Mouse (Mus musculus): ENCODE data around the gene Vgll4.

The Vgll4 gene

GRCm38 (mm10) chr6:114848761-114849160, 121.0 kb downstream of the Vgll4 start:
- DNase-seq (ENCODE audit: extremely low read depth, low read depth, low spot score), result no peak

DNA sequence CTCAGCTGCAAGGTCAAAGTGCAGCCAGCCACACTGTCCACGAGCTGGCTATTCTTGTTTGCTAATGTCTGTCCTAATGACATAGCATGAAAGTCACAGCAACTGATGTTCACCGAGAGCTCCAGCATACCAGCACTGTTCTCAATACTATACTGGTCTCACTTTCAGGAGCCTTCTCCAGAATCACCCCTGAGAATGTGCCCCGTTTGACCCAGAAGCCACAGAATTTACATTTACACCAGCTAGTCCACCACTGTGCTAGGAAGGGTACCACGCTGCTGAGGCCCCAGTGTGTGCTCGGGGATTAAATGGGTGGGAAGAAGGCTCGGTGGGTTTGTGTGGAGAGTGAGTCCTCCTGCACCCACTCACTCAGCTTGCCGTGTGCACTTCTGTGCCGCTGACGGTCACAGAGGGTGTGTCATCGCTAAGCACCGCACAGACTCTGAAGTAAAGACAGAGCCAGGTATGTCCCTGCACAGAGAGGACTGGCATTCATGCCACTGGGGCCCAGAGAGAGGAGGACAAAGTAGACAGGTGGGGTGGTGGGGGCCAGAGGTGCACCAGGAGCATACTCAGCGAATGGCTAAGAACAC, 122.1 kb downstream of the Vgll4 start:
- DNase-seq (ENCODE audit: extremely low read depth, low read depth, low spot score), result no peak

DNA sequence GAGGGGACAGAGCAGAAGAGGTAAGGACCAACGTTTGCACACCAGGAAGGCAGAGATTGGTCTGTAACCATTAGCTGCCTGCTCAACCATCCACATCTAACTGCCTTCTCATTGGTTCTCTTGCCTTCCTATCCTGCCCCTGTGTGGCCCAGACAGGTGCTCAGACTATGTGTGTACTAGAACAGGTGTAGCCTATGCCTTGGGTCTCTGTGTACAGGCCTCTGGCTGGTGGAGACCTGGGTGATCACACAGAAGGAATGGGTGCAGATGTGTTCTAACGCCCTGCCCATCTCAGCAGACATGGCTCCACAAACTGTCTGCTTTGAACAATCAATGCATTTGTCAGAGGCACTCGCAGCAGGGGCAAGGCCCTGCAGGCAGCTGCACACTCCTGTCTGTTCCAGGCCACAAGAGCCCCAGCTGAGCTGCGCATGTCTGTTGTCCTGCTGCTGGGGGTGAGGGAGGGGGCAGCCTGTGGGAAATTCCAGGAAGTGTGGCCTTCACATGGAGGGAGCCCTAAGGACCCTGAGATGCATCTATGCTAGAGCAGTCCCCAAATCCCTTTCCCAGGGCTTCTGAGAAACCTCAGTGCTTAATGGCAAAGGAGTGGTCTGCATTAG, 123.5 kb downstream of the Vgll4 start:
- no peak for DNase-seq (ENCODE audit: extremely low read depth, low read depth, low spot score)

- DNase-seq (ENCODE audit: extremely low read depth, low read depth, low spot score), result no peak
These were observed 126.9 kb downstream of the Vgll4 start for GRCm38 (mm10) chr6:114842863-114843262.

- DNase-seq (ENCODE audit: extremely low read depth, low read depth, low spot score), result no peak
These were observed 127.7 kb downstream of the Vgll4 start for GRCm38 (mm10) chr6:114842131-114842530.

DNA sequence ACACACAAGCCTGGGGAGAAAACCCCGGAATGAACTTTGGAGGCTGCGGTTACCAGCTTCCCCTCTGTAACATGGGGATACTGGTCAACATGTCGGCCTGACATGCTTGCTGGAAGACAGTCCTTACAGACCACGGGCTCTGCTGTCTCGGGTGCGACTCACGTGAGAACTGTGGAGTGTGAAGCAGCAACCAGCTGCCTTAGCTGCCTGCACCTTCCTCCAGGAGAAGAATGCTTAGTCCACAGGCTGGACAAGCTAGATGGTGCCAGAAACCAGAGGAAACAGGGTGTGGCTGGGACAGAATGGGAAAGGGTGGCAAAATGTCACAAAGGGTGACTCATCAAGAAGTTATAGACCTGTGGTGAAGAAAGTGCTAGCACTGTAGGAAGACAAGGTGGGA, 129.8 kb downstream of the Vgll4 start:
- no peak for DNase-seq (ENCODE audit: extremely low read depth, low read depth, low spot score)

GRCm38 (mm10) chr6:114838872-114839271, 130.9 kb downstream of the Vgll4 start:
- no peak for DNase-seq (ENCODE audit: extremely low read depth, low read depth, low spot score)

- DNase-seq (ENCODE audit: extremely low read depth, low read depth, low spot score), result no peak
These were observed 133.4 kb downstream of the Vgll4 start for GRCm38 (mm10) chr6:114836433-114836832.

- no peak for DNase-seq (ENCODE audit: extremely low read depth, low read depth, low spot score)
These were observed 134.0 kb downstream of the Vgll4 start for GRCm38 (mm10) chr6:114835752-114836151.

DNA sequence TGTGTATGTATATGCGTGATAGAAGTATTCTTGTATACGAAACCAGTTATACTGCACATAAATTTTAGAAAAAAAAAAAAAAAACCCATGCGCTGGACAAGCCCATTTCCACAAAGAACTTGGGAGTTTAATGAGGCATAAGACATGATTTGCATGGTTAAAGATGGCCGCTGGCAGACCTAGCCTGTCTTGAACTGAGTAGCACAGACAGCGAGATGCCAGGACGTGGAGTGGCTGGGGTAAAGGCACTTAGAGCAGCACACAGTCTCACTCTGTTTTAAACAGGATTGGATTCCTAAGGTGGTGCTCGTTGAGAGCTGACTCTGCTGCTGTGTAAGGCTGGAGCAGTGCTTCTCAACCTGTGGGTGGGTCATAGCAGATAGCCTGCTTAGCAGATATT, 134.4 kb downstream of the Vgll4 start:
- DNase-seq (ENCODE audit: extremely low read depth, low read depth, low spot score), result no peak

DNA sequence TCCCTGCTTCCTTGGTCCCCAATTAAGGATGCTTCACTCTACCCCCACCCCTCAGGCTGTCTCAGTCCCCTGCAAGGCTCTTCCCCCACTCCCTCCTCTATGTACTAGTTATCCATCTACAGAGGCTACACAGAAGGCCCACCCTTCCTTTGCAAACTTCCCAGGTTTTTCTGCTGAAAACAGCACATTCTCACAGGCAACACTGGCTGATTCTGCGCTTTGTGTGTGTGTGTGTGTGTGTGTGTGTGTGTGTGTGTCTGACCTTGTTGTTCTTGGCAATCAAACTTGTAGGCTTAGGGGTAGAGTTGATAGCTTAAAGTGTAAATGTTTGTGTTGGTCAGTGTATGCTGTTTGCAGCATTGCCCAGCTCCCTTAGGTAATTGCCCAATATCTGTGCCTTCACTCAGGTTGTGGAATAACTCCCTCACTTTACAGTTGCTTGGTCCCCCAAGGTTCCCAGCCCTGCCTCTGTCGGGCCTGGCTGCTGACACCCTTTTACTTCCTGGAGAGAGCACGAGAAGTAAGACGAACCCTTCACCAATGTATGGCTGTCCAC, 135.9 kb downstream of the Vgll4 start:
- no peak for DNase-seq (ENCODE audit: extremely low read depth, low read depth, low spot score)

- no peak for DNase-seq (ENCODE audit: extremely low read depth, low read depth, low spot score)
These were observed 136.6 kb downstream of the Vgll4 start for GRCm38 (mm10) chr6:114833058-114833685.

DNA sequence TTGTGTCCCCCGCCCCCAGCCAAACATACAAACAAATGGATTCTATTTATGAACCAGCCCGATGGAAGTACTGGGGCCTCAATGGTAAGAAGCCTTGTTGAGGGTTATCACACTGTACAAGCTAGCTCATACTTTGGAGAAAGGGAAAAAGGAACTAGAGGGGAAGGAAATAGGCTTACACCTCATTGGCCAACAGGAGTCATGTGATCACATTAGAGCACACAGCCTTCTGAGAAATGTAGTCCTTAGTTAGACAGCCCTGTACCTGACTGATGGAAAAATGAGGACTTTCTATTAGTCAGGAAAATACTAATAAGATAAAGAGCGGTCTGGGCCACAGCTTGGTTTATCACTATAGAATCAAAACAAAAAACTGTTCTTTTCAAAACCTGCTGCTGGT, 138.0 kb downstream of the Vgll4 start:
- no peak for DNase-seq (ENCODE audit: extremely low read depth, low read depth, low spot score)

DNA sequence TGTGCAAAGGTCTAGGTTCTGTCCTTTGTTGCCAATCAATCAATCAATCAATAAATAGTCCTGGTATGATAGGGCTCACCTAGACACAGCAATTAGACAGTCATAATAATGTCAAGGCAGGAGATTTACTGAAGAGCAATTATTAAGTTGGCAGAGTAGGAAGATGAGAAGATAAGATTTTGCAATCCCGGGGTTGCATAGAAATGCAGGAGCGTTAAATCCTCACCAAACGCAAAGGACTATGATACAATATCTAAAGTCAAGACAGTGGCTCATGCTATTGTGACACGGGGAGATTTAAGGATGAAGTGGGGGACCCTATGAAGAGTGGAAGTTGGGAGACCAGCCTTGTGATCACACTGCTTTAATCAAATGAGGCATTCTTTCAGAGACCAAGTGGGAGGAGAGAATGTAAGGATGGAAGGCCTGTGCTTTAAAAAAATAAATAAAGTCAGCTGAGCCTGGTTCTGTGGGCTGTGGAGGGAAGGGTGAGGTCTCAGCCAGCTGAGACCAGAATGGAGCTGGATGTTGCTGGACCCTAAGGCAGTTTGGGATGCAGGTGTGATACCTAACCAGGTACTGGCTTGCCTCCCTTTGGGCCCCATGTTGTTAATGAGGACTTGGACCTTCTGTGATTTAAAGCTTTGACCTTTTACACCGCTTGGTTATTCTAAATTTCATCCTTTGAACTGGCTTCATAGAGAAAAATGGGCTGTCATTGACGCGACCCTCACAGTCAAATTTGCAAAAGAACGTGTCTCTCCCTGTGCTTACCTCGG, 139.9 kb downstream of the Vgll4 start:
- DNase-seq (ENCODE audit: extremely low read depth, low read depth, low spot score), result peak; percentile 74

DNA sequence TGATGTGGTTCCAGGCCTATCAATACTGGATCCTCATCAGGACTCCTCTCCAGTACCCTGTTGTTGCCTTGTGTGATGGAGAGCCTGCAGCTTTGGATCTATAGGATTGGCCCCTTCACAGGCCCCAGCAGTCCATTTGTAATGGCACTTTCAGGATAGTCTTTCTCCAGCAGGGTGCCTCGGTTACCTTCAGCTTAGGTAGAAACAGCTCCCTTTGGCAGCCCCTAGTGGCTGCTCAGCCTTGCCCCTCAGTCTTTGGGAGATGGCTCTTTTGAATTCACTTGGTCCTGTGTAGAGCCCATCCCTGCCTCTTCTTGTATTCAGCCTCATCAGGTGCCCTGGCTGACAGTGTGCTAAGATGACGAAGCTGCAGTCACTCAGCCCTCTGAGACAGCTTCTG, 142.9 kb downstream of the Vgll4 start:
- no peak for DNase-seq (ENCODE audit: extremely low read depth, low read depth, low spot score)

DNA sequence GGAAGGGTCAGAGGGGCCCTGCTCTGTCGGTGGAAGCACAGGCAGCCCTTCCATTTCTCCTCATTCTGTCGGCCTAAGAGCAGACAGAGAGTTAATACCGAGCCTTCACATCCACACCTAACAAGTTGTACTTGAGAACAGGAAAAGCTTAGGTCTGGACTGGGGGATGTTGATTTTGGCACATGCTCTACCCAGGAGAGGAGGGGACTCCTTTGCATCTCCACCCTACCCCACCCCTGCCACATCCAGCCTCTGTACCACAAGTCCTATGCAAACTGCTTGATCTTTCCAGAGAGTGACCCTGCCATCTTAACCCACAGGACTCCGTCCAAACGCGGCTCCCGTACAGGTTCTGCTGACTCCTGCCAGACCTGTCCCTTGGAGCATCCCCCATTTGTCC, 148.1 kb downstream of the Vgll4 start:
- DNase-seq (ENCODE audit: extremely low read depth, low read depth, low spot score), result no peak

DNA sequence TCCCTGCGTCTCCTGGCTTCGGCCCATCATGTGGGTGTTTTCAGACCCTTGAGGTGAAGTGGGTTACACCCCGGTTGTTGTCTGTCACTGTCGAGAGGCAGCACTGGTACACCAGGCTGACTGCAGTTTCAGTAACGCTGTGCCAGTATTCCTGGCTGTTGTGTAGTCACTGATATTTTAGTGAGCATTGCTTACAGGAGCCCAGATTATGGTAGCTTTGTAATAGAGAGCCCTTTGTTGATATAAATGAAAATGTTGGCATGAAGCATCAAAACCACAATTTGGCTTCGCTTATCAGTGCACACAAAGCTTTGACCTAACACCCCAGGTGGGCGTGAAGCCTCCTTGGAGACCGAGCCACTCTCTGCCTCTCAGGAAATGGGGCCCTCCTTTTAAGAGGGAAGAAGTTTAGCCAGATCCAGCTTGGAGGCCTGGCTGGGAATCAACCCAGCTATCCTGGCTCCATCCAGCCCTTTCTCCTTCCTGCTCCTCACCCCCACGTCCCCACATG, 149.8 kb downstream of the Vgll4 start:
- no peak for DNase-seq (ENCODE audit: extremely low read depth, low read depth, low spot score)

DNA sequence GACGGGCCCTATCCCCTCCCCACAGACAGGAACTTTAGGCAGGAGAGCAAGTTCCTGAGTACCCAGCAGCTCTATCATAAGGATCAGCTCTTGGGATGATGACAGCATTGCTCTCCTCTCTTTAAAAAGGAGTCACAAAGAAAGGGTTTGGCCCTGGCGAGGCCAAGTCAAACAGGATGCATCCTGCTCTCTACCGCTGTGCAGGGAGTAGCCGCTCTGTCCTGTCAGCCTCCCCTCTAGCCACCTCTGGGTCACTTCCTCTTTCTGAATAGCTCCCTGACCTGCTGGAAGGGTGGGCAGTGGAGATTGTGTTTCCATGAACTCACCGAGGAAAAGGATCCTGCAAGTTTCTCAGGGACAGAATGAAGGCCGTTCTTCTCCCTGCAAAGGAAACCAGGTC, 151.3 kb downstream of the Vgll4 start:
- DNase-seq (ENCODE audit: extremely low read depth, low read depth, low spot score), result no peak

GRCm38 (mm10) chr6:114817948-114818347, 151.8 kb downstream of the Vgll4 start:
- no peak for DNase-seq (ENCODE audit: extremely low read depth, low read depth, low spot score)

DNA sequence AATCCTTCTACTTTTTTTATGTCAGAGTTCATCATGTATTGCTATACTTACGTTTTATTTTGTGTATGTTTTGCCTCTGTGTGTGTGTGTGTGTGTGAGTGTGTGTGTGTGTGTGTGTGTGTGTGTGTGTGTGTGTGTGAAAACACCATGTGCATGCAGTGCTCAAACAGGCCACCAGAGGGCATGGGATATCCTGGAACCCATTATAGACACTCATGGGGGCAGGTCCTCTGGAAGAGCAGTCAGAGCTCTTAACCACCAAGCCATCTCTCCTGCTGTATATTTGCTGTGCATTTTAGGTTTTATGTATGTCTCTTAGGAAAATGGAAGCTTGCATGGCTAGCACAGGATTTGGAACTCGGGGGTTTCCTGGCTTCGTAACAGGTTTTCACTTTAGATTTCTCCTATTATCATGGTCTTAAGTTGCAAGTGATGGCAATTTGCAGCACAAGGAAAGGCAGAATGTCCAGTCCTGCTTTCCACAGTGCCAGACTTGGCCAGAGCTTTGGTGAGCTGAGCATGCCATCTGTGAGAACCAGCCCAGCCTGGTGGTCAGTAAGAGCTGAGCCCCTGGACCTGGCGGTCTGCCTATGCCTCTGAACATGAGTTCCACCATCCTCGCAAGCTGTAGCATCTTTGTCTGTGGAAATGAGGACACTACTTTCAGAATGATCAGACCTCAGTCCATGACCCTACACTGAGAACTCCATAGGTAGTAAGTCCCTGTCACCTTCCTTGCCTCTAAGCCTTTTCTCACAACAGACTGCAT, 154.7 kb downstream of the Vgll4 start:
- DNase-seq (ENCODE audit: extremely low read depth, low read depth, low spot score), result no peak

Measured in fat pad, adult 2 months (tissue).